Mouse (Mus musculus) common myeloid progenitor, adult 5-6 weeks (primary cell): ENCODE measurements around the gene Mrpl55. TPM values are rescaled to one million over a fixed set of nuclear protein-coding genes. Genes with fewer than 3 reads are reported as not detected.
A peak's percentile ranks its signal among the peaks of the same experiment; 100 is the strongest.

ENCODE experiments used
- ATAC-seq: replicated peaks from 2 replicates; pipeline ENCODE4 v1.8.0; 2016; ENCODE audit warnings: low read depth, mild to moderate bottlenecking, moderate TSS enrichment, inconsistent platforms; ENCODE audit not compliant: poor library complexity, severe bottlenecking
- total RNA-seq: library from RNA; stranded (forward); fragments of 200-1000, 187-1606 nt; gene quantifications from 2 replicates; pipeline ENCODE4 v1.2.3, GENCODE M21; 2017

Mrpl55 gene
- total RNA-seq = 49.7 and 68.8 TPM in 2 replicates

DNA sequence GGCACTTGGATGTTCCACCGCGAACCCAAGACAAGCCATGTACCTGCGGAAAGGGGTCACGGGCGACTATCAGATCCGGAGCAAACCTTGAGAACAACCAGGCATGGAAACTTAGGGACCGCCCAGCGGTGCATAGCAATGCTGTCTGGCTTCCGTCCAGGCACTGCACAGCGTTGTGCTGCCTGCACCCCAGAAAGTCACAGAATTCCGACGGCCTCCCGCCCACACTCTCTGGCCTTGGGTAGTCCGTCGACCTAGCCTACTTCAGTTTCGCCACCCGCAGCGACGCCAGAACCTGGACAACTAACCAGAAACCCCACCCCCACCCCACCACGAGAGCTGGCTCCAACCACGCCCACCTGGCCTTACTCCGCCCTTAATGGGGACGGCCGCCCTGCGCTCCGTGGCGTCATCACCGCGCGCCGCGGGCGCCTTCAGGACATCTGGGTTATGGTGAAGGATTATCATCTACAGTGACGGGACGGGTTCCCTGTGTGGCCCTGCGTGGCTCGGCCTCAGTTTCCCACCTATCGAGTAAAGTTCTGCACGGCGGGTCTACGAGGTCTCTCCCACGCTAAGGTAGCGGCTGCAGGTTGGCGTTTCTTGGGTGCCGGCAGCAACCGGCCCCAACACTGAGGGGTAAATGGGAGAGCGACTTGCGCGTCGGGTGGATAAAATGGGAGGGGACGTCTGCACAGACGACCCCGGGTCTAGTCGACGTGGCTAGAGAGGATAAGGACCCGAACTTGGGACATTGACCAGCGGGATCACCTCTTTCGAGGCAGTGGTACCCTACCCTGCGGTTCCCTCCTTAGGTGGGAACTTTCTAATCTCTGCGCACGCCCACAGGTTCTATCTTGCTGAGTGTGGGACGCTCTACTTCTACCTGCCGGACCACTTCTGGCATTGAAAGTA lies at the start of gene Mrpl55:
Gene Mrpl55, plus strand, starts transcription at position 406 of the 915 bp plus-strand sequence.
- peak; percentile 95 for ATAC-seq

DNA sequence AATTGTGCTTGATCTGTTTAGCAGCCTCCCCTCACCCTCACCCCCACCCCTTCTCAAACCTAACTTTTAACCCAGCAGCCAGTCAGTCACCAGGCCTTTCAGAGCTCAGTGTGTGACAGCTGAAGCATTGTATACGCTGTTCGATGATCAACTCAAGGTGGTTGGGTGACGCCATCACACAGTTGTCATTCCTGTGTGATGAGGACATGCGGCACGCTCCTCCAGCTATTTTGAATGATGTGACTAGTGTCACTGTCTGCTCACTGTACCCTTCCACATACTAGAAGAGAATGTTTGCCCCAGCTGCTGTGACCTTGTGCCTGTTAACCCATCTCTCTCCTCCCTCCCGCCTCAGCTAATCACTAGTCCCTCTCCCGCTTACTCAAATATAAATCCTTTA lies 48.1 kb upstream of the Mrpl55 start:
- ATAC-seq = no peak

GRCm38 (mm10) chr11:59155900-59156299 lies 46.4 kb upstream of the Mrpl55 start:
- no peak for ATAC-seq

GRCm38 (mm10) chr11:59159099-59159498 lies 43.2 kb upstream of the Mrpl55 start:
- no peak for ATAC-seq

- ATAC-seq = no peak
Measured at GRCm38 (mm10) chr11:59159558-59159957, 42.7 kb upstream of the Mrpl55 start.

- no peak for ATAC-seq
Measured at GRCm38 (mm10) chr11:59161398-59161797, 40.9 kb upstream of the Mrpl55 start.

GRCm38 (mm10) chr11:59162443-59163254 lies 39.6 kb upstream of the Mrpl55 start:
- peak; percentile 4; the same call in 1 of the 2 replicates for ATAC-seq

GRCm38 (mm10) chr11:59163255-59164236 lies 38.7 kb upstream of the Mrpl55 start, which contains the start of gene Iba57:
Gene Iba57, minus strand, starts transcription at chr11:59163739.
- ATAC-seq = peak; percentile 91

DNA sequence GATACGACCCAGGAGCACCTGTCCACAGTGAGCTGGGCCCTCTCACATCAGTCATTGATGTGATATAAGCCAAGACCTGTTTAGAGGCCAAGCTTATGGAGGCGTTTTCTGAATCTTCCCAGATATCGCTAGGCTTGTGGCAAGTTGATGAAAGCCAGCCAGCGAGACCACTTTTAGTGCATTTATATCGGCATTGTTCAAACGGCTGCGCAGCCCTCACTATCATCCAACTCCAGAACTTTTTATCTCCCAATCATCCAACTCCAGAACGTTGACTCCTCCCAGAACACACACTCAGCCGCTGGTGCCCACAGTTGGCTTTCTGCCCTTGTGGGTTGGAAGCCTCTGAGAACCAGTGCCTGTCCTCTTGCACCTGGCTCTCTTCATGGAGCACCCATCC lies 37.9 kb upstream of the Mrpl55 start:
- peak; percentile 34 for ATAC-seq

DNA sequence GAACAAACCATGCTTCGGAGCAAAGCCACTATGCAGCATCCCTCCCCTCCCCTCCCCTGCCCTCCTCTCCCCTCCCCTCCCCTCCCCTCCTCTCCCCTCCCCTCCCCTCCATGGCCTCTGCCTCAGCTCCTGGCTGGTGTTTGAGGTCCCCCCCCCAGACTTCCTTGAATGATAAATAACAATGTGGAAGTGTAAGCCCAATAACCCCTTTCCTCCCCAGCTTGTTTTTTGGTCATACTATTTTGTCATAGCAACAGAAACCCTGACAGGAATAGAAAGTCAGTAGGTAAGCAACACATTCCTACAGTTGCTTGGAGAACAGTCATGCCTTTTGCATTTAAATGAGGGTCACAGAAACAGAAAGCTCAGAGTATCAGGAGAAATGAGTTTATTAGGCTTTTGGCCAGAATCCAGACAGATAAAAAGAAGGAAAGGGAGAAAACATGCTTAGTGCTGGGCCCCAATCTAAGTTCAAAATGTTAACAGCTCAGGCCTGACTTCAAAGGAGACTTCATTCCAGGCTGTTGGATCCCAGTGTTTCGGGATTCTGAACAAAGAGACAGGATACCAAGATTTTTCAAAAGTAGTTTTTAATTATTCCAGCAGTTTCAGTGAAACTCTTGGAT lies 36.6 kb upstream of the Mrpl55 start:
- ATAC-seq = no peak

GRCm38 (mm10) chr11:59169807-59170206 lies 32.5 kb upstream of the Mrpl55 start:
- ATAC-seq = no peak

GRCm38 (mm10) chr11:59170549-59170948 lies 31.7 kb upstream of the Mrpl55 start:
- no peak for ATAC-seq

DNA sequence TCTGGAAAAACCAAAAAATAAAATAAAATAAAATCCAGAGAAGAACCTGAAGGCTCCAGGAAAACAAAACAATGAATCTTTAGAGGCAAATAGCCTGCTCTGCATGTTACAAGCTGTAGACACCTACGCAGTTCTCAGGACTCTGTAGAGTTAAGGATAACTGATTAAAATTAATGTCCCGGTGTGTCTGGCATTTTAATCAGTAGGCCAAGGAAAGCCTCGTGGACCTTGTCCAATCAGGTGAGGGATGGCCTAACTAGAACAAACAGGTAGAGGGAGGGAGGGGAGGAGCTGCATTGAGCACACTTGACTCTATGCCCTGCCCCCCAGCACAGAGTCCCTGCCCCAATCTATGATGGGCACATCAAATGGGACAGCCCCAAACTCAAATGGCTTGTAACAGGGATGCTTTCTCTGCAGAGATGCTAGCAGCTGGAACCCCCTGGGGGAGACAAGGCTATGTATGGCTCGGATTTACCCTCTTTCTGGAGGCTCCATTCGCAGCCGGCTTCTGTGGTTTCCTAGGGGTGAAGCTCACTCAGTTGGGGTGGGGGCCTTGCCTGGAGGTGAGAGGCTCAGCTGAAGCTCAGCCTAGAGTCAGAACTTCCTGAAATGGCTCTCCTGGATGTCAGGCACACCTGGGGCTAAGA lies 28.0 kb upstream of the Mrpl55 start:
- ATAC-seq = no peak

DNA sequence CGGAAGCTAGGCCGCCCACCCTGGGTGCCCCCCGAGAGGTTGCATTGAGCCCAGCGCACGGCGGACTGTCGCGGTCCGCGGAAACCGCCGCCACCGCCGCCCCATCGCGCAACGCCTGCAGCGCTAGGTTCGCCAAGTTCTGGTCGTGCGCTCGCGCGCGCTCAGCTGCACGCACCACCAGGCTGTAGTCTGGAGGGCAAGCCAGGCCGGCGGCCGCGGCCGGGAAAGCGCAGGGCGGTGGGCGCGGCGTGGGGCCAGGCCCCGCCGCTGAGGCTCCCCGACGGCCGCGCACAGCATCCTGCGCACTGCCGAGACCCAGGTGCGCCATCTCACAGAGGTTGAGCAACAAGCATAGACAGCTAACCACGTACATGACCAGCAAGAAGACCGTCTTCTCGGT lies 25.8 kb upstream of the Mrpl55 start:
- no peak for ATAC-seq

DNA sequence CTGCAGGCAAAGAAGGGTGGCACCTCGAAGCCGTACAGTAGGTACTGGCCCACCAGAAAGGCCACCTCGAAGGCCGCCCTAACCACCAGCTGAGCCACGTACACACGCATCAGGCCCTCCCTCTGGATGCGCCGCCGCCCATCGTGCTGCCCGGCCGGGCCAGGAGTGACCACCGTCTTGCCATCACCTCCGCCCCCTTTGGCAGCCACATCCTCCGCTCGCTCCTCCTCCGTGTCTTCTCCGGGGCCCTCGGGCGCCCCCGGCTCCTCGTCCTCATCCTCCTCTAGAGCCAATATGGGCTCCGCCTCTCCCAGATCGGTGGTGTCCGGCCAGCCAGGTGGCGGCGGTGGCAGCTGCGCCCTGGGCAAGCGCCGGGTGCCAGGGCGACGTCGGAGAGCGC lies 25.4 kb upstream of the Mrpl55 start:
- ATAC-seq = no peak

DNA sequence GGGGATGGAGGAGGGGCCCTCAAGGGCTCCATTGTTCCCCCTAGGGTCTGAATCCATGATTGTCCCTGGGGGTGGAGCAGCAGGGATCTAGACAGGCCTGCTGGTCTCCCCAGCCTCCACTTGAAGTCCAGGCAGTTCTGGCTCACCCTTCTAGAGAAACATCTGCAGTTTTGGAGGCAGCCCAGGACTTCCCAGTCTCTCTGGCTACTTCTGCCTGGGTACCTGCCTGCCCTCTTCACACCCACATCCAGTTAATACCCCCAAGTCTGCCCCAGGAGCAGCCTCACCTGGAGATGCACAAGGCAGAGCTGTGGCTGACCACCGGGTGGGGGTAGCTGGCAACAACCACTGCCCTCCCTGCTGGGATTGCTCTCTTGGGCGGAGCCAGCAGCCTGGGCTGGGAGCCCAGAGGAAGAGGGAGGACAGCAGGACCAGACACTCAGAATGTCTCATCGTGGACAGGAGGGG lies 19.4 kb upstream of the Mrpl55 start, which contains the start of gene Gjc2:
Gene Gjc2, minus strand, starts transcription at position 350 of the 468 bp plus-strand sequence.
- ATAC-seq = no peak

GRCm38 (mm10) chr11:59183821-59184220 lies 18.5 kb upstream of the Mrpl55 start:
- ATAC-seq = peak; percentile 87

DNA sequence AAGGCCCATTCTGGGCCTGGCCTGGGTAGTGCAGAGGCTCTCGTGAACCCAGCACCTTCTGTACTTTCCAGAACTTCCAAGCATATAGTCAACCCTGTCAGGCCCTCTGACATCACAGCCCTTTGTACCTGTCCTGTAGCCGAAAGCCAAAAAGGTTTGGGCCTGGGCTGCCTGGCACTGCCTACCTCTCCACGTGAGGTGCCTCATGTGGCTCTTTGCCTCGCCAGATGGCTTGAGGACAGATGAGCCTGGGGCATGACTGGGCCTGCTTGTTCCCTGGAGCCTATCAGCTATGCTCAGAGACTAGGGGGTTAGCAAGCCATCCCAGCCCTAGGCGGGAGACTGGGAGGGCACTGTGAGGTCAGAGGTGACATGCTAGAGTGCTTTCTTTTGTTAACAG lies 16.8 kb upstream of the Mrpl55 start:
- no peak for ATAC-seq

- no peak for ATAC-seq
Measured at GRCm38 (mm10) chr11:59187706-59188105, 14.6 kb upstream of the Mrpl55 start.
